Mouse (Mus musculus): ENCODE measurements around the gene Olig2. TPM values are rescaled to one million over a fixed set of nuclear protein-coding genes. Genes with fewer than 3 reads are reported as not detected.

Olig2 gene
- polyA plus RNA-seq, 1 experiment from 2014 or later, result 4.6 TPM

DNA sequence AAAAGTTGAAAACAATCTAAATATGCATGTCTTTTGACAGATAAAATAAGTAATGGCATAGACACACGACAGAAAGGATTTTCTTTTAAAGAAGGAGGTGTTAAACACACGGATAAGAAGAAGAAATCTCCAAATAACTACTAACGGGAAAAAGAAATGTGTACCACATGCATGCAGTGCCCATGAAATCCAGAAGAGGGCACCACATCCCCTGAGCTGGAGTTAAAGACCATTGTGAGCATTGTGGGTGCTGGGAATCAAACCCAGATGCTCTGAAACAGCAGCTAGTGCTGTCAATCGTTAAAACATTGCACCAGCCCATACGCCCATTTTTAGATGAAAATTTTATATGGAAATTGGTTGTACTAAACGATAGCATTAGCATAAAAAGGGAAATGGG lies 7.3 kb upstream of the Olig2 start:
- no peak overlapping the region for H3K4me2 ChIP-seq
- H3K9ac ChIP-seq, result no peak overlapping the region
- H3K27ac ChIP-seq (replicated peaks), result no peak overlapping the region
- H3K9me3 ChIP-seq, result peaks cover 5% of the 10 kb centered on the region; the same call in 1 of the 2 replicates
- H3K4me3 ChIP-seq, result no peak overlapping the region
- H3K36me3 ChIP-seq, result no peaks in the 10 kb centered on the region
- H3K27me3 ChIP-seq, result peaks cover 100% of the 10 kb centered on the region
- peaks cover 20% of the 10 kb centered on the region for H3K4me1 ChIP-seq (replicated peaks)
- 75% methylated on average over 6 of the region's 6 CpGs for WGBS
- ATAC-seq (ENCODE audit: low read depth), result no peak

DNA sequence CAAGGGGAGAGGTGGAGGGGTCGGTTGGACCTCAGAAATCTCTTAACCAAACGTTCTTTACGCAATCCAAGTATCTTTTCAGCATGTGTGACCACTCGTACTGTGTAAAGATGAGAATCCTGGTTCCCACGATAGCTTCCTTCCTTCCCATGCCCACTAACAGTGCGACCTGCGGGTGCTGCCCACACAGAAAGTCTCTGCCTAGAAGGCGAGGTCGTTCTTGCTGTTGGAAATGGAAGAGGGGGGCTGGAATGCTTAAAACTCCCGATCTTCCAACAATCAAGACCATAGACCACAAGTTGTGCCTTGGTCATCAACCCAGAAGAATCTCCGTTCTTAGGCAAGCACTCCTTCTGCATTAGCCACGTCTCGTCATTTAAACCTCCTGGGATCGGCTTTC lies 6.0 kb upstream of the Olig2 start:
- no peak overlapping the region for H3K9ac ChIP-seq
- peaks cover 100% of the 10 kb centered on the region for H3K27me3 ChIP-seq
- H3K36me3 ChIP-seq, result no peaks in the 10 kb centered on the region
- peaks cover 5% of the 10 kb centered on the region; the same call in 1 of the 2 replicates for H3K9me3 ChIP-seq
- no peak overlapping the region for H3K4me2 ChIP-seq
- peaks cover 26% of the 10 kb centered on the region for H3K4me1 ChIP-seq (replicated peaks)
- no peak overlapping the region for H3K4me3 ChIP-seq
- no peak for ATAC-seq (ENCODE audit: low read depth)
- H3K27ac ChIP-seq (replicated peaks), result no peak overlapping the region
- 10% methylated on average over 14 of the region's 14 CpGs for WGBS

DNA sequence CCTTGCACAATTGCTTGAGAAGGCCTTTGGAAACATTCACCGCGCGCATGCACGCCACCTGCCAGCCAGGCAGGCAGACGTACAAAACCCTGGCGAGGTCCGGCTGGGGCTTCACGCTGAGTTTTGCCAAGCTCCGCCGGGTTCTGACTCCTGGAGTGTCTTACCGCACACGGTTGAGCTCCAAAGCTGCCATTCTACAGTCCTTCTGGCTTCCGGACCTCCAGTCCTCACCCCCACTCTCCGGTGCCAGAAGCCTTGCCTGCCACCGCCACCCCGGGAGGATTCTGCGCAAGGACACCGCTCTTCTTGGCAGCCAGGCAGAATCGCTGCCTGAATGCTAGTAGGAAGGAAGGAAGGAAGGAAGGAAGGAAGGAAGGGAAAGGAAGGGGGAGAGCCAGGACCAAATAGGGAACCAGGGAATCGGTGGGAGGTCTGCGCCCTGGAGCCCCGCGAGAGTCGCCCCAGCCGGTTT lies 3.0 kb upstream of the Olig2 start:
- H3K4me1 ChIP-seq (replicated peaks), result peaks cover 45% of the 10 kb centered on the region
- peaks cover 100% of the 10 kb centered on the region for H3K27me3 ChIP-seq
- no peak overlapping the region for H3K9ac ChIP-seq
- peak overlapping the region; percentile 6 for H3K4me3 ChIP-seq
- peak overlapping the region; percentile 23; the same call in 1 of the 2 replicates for H3K4me2 ChIP-seq
- no peak overlapping the region for H3K27ac ChIP-seq (replicated peaks)
- H3K9me3 ChIP-seq, result peaks cover 5% of the 10 kb centered on the region; the same call in 1 of the 2 replicates
- no peak for ATAC-seq (ENCODE audit: low read depth)
- no peaks in the 10 kb centered on the region for H3K36me3 ChIP-seq
- WGBS, result under 1% methylated on average over 25 of the region's 25 CpGs

DNA sequence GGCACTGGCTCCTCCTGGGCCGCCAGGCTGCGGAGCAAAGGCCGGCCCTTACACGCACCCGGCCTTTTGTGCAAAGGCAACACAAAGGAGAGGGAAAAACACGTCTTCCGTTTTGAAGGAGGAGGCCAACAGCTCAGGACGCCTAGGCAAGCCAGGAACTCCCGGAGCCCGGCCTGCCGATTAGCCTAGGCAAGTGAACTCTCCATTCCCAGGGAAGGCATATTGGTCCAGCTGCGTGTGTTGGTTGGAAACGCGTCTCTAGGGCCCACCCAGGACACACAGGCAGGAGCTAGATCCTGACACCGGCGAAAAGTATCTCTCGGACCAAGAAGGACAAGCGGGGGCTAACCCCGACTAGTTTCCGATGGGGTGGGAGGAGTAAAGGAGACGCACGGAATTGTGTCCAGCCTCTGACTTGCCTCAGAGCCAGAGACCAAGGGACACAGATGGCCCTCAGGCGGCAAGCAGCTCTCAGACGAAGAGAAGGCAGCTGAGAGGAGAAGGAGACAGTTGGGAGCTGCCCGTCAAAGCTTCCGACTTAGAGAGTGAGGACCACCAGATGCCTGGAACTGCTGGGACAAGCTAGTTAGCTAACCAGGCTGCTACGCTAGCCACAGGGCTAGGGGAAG lies 2.5 kb upstream of the Olig2 start:
- peaks cover 100% of the 10 kb centered on the region for H3K27me3 ChIP-seq
- H3K36me3 ChIP-seq, result no peaks in the 10 kb centered on the region
- peaks cover 5% of the 10 kb centered on the region; the same call in 1 of the 2 replicates for H3K9me3 ChIP-seq
- peak overlapping the region; percentile 6 for H3K4me3 ChIP-seq
- no peak for ATAC-seq (ENCODE audit: low read depth)
- under 1% methylated on average over 27 of the region's 27 CpGs for WGBS
- H3K4me1 ChIP-seq (replicated peaks), result peaks cover 51% of the 10 kb centered on the region
- peak overlapping the region; percentile 23; the same call in 1 of the 2 replicates for H3K4me2 ChIP-seq
- no peak overlapping the region for H3K27ac ChIP-seq (replicated peaks)
- no peak overlapping the region for H3K9ac ChIP-seq

DNA sequence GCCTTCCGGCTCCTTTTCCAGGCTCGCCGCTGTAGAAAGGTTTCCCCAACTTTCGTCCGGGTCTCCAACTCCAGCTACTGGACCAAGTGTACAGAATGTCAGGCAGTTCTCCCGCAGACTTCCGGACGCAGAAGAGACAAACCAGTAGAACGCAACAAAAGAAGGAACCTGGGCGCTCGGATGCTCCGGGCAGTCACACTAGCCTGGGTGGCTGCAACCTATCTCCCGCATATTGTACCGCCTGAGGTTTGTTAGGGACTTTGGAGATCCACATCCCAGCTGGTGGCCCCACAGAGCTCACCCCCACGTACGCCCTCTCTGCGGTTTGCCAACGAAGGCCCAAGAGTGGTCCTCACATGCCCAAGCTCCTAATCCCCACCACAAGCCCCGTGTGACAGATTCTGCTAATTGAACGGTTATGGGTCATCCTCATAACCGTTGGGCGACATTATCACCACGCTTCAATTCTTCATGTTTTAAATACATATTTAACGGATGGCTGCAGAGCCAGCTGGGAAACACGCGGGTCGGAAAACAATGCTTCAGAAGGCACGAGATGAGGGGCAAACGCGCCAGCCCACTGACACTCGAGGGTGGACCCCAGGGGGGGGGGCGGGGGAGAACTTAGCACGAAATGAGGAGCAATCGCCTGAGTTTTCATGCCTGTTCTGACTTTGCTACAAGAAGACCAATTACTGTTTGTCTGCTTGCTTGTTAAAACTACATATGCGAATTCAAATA lies 1.8 kb upstream of the Olig2 start:
- Histone ChIP-seq H3K9me3 (no peaks in the 10 kb centered on the region), H3K9ac (no peak overlapping the region), H3K4me3 (0 out of 2 replicates have a peak overlapping the region, but pooled peaks have one; percentile 6), H3K27ac (replicated peaks) (no peak overlapping the region), H3K27me3 (peaks cover 100% of the 10 kb centered on the region), H3K36me3 (no peaks in the 10 kb centered on the region), H3K4me1 (replicated peaks) (peaks cover 51% of the 10 kb centered on the region), H3K4me2 (0 out of 2 replicates have a peak overlapping the region, but pooled peaks have one; percentile 23)
- 3% methylated on average over 35 of the region's 35 CpGs for WGBS
- ATAC-seq (ENCODE audit: low read depth), result no peak

DNA sequence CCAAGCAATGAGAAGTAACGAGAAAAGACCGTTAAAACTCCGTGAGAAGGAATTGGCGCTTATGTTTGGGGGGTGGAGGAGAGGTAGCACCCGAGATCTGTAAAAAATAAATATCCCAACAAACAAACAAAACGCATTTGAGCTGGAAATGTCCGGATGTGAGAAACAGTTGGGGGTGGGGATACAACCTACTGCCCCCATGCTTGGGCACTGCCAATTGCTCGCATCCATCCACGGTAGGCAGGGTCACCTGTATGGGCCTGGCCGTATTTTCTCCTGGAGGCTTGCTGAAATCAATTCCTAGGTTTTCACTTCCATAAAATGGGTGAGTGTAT lies 1.2 kb upstream of the Olig2 start:
- Histone ChIP-seq H3K9me3 (no peaks in the 10 kb centered on the region), H3K9ac (no peak overlapping the region), H3K4me1 (replicated peaks) (peaks cover 51% of the 10 kb centered on the region), H3K27ac (replicated peaks) (no peak overlapping the region), H3K36me3 (no peaks in the 10 kb centered on the region), H3K4me3 (no peak overlapping the region), H3K4me2 (no peak overlapping the region), H3K27me3 (peaks cover 100% of the 10 kb centered on the region)
- 4% methylated on average over 10 of the region's 10 CpGs for WGBS
- ATAC-seq (ENCODE audit: low read depth), result no peak

DNA sequence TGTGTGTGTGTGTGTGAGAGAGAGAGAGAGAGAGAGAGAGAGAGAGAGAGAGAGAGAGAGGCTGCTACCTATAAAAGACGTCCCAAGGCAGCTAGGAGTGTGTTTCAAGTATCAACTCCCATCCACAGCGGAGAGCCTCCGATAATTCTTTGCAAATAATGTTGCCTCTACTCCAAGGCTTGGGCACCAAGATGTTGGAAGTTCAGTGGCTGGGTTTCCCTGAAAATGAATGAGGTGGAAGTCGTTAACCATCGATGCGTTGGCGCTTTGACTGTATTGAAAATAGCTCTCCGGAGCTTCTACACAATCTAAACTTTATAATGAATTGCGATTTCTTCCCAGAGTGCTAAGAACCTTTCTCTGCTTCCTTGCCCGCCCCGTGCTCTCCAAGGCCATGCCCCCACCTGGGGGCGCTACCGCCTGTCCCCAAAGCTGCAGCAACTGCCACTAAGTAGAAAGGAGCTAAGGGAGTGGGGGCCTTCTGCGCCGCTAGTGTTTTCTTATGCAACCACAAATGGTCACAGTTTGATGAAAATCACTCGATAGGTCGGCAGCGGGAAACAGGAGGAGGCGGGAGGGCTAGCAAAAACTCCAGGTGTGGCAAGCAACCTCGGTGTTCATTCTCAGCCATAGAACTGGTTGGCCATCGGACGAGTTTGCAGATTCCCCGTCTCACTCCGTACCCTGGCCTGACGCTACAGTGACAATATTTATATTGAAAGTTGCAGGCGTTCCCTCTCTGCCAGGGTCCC lies 600 bp upstream of the Olig2 start:
- peak overlapping the region; percentile 23; the same call in 1 of the 2 replicates for H3K4me3 ChIP-seq
- no peaks in the 10 kb centered on the region for H3K9me3 ChIP-seq
- H3K4me2 ChIP-seq, result peak overlapping the region; percentile 39
- no peak overlapping the region for H3K27ac ChIP-seq (replicated peaks)
- H3K9ac ChIP-seq, result no peak overlapping the region
- H3K4me1 ChIP-seq (replicated peaks), result peaks cover 51% of the 10 kb centered on the region
- ATAC-seq (ENCODE audit: low read depth), result no peak
- peaks cover 100% of the 10 kb centered on the region for H3K27me3 ChIP-seq
- no peaks in the 10 kb centered on the region for H3K36me3 ChIP-seq
- under 1% methylated on average over 25 of the region's 26 CpGs for WGBS

DNA sequence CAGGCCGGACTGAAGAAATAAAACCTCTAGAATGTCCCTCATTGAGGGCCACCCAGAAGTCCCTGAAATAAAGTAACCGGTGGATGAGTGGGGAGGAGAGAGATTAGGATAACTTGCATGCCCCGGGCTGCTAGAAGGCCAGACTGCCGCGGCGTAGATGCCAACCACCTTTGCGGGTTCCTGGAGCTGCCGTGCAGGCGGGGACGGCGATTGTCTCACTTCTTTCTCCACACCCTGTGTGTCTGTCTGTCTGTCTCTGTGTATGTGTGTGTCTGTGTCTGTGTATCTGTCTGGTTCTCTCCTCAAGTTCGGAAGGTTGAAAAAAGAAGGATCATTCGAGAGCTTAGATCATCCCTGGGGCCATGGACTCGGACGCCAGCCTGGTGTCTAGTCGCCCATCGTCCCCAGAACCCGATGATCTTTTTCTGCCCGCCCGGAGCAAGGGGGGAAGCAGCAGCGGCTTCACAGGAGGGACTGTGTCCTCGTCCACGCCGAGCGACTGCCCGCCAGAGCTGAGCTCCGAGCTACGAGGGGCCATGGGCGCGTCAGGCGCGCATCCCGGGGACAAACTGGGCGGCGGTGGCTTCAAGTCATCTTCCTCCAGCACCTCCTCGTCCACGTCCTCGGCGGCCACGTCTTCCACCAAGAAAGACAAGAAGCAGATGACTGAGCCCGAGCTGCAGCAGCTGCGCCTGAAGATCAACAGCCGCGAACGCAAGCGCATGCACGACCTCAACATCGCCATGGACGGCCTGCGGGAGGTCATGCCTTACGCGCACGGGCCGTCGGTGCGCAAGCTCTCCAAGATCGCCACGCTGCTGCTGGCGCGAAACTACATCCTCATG lies 1.0 kb downstream of the Olig2 start:
- H3K9me3 ChIP-seq, result no peaks in the 10 kb centered on the region
- H3K36me3 ChIP-seq, result no peaks in the 10 kb centered on the region
- H3K4me2 ChIP-seq, result peak overlapping the region; percentile 21
- ATAC-seq (ENCODE audit: low read depth), result no peak
- peak overlapping the region; percentile 23 for H3K4me3 ChIP-seq
- no peak overlapping the region for H3K27ac ChIP-seq (replicated peaks)
- H3K9ac ChIP-seq, result 0 out of 2 replicates have a peak overlapping the region, but pooled peaks have one; percentile 43
- peaks cover 100% of the 10 kb centered on the region for H3K27me3 ChIP-seq
- H3K4me1 ChIP-seq (replicated peaks), result peaks cover 44% of the 10 kb centered on the region
- under 1% methylated on average over 60 of the region's 60 CpGs for WGBS

DNA sequence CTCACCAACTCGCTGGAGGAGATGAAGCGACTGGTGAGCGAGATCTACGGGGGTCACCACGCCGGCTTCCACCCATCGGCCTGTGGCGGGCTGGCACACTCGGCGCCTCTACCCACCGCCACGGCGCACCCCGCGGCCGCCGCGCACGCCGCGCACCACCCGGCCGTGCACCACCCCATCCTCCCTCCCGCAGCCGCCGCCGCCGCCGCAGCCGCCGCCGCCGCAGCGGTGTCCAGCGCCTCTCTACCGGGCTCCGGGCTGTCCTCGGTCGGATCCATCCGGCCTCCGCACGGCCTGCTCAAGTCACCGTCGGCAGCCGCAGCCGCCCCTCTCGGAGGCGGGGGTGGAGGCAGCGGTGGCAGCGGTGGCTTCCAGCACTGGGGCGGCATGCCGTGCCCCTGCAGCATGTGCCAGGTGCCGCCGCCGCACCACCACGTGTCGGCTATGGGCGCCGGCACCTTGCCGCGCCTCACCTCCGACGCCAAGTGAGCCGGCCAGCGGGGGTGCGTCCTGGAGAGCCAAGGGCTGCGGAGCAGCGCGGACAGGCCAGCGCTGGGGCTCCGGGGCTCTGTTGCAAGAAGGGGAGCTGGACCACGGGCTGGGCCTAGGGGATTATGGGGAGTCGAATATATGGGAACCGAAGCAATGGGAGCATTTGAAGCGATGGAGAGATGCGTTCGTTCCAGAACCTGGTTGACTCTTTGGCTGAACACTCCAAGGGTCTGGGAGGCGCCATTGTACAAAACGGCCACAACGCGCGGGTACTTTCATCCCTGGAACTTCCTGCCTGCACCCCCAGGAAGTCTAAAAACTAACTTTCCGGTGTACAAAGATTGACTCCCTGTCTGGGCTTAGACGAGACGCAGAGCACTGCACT lies 1.9 kb downstream of the Olig2 start:
- Histone ChIP-seq H3K4me2 (peak overlapping the region; percentile 21), H3K27ac (replicated peaks) (no peak overlapping the region), H3K9me3 (no peaks in the 10 kb centered on the region), H3K4me3 (peak overlapping the region; percentile 23), H3K27me3 (peaks cover 100% of the 10 kb centered on the region), H3K9ac (peak overlapping the region; percentile 43), H3K36me3 (no peaks in the 10 kb centered on the region), H3K4me1 (replicated peaks) (peaks cover 41% of the 10 kb centered on the region)
- ATAC-seq (ENCODE audit: low read depth), result no peak
- under 1% methylated on average over 59 of the region's 85 CpGs for WGBS

DNA sequence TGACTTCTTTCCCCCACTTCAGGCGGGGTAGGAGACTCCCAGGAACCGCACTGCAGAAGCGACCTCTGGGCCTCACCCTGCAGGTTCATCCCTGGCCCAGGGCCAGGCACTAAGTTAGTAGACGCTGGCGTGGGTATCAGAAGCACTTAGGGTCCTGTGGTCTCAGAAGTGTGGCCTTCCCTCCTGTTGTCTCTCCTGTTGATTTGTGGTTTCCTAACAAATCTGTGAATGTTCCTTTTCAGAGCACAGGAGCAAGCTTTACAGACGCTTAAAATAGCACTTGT lies 2.4 kb downstream of the Olig2 start:
- ATAC-seq (ENCODE audit: low read depth), result no peak
- 1% methylated on average over 6 of the region's 6 CpGs for WGBS
- H3K36me3 ChIP-seq, result no peaks in the 10 kb centered on the region
- no peak overlapping the region for H3K4me2 ChIP-seq
- H3K9ac ChIP-seq, result no peak overlapping the region
- H3K4me1 ChIP-seq (replicated peaks), result peaks cover 41% of the 10 kb centered on the region
- peak overlapping the region; percentile 23 for H3K4me3 ChIP-seq
- H3K9me3 ChIP-seq, result no peaks in the 10 kb centered on the region
- H3K27ac ChIP-seq (replicated peaks), result no peak overlapping the region
- peaks cover 100% of the 10 kb centered on the region for H3K27me3 ChIP-seq
